Mouse (Mus musculus): Measurements from ENCODE around the gene Tuba1a. TPM values are rescaled to one million over a fixed set of nuclear protein-coding genes. Genes with fewer than 3 reads are reported as not detected.

Tuba1a gene
- 299 TPM for polyA plus RNA-seq (2014; fragmentation: Illumina TruSeq; extraction: RNeasy Lipid Tissue Mini Kit (QIAGEN cat#74804); ENCODE audit: low read depth, low replicate concordance)

GRCm38 (mm10) chr15:98953401-98954356 is at the start of gene Tuba1a, which contains the start of gene Gm49450:
Gene Tuba1a, minus strand, starts transcription at chr15:98953703.
Gene Gm49450, minus strand, starts transcription at chr15:98953551.

GRCm38 (mm10) chr15:98934217-98934839 is 19.2 kb downstream of the Tuba1a start, which contains the start of gene Tuba1b:
Gene Tuba1b, minus strand, starts transcription at chr15:98934565.

GRCm38 (mm10) chr15:98917538-98918498 is 35.7 kb downstream of the Tuba1a start, which contains the start of gene Lmbr1l:
Gene Lmbr1l, minus strand, starts transcription at chr15:98918231.

Other genes with a start within 250 kb of the Tuba1a start
- gene Ccdc65, start 245.5 kb downstream of the Tuba1a start, polyA plus RNA-seq (2014; fragmentation: Illumina TruSeq; extraction: RNeasy Lipid Tissue Mini Kit (QIAGEN cat#74804); ENCODE audit: low read depth, low replicate concordance), result 5.6 TPM
- 41.6 TPM for gene Fkbp11, start 225.5 kb downstream of the Tuba1a start, polyA plus RNA-seq (2014; fragmentation: Illumina TruSeq; extraction: RNeasy Lipid Tissue Mini Kit (QIAGEN cat#74804); ENCODE audit: low read depth, low replicate concordance)
- gene Arf3, start 190.5 kb downstream of the Tuba1a start, polyA plus RNA-seq (2014; fragmentation: Illumina TruSeq; extraction: RNeasy Lipid Tissue Mini Kit (QIAGEN cat#74804); ENCODE audit: low read depth, low replicate concordance), result 114 TPM
- 2.8 TPM for gene Wnt10b, start 175.6 kb downstream of the Tuba1a start, polyA plus RNA-seq (2014; fragmentation: Illumina TruSeq; extraction: RNeasy Lipid Tissue Mini Kit (QIAGEN cat#74804); ENCODE audit: low read depth, low replicate concordance)
- gene Wnt1, start 163.8 kb downstream of the Tuba1a start, polyA plus RNA-seq (2014; fragmentation: Illumina TruSeq; extraction: RNeasy Lipid Tissue Mini Kit (QIAGEN cat#74804); ENCODE audit: low read depth, low replicate concordance), result not detected
- not detected for gene Ddn, start 144.2 kb downstream of the Tuba1a start, polyA plus RNA-seq (2014; fragmentation: Illumina TruSeq; extraction: RNeasy Lipid Tissue Mini Kit (QIAGEN cat#74804); ENCODE audit: low read depth, low replicate concordance)
- gene Prkag1, start 122.2 kb downstream of the Tuba1a start, polyA plus RNA-seq (2014; fragmentation: Illumina TruSeq; extraction: RNeasy Lipid Tissue Mini Kit (QIAGEN cat#74804); ENCODE audit: low read depth, low replicate concordance), result 73.1 TPM
- 33.8 TPM for gene Kmt2d, start 82.5 kb downstream of the Tuba1a start, polyA plus RNA-seq (2014; fragmentation: Illumina TruSeq; extraction: RNeasy Lipid Tissue Mini Kit (QIAGEN cat#74804); ENCODE audit: low read depth, low replicate concordance)
- 4.4 TPM for gene Rhebl1, start 59.2 kb downstream of the Tuba1a start, polyA plus RNA-seq (2014; fragmentation: Illumina TruSeq; extraction: RNeasy Lipid Tissue Mini Kit (QIAGEN cat#74804); ENCODE audit: low read depth, low replicate concordance)
- 0.97 TPM for gene Dhh, start 55.2 kb downstream of the Tuba1a start, polyA plus RNA-seq (2014; fragmentation: Illumina TruSeq; extraction: RNeasy Lipid Tissue Mini Kit (QIAGEN cat#74804); ENCODE audit: low read depth, low replicate concordance)
- 22.8 TPM for gene Lmbr1l, start 35.5 kb downstream of the Tuba1a start, polyA plus RNA-seq (2014; fragmentation: Illumina TruSeq; extraction: RNeasy Lipid Tissue Mini Kit (QIAGEN cat#74804); ENCODE audit: low read depth, low replicate concordance)
- gene Tuba1b, start 19.1 kb downstream of the Tuba1a start, polyA plus RNA-seq (2014; fragmentation: Illumina TruSeq; extraction: RNeasy Lipid Tissue Mini Kit (QIAGEN cat#74804); ENCODE audit: low read depth, low replicate concordance), result 537 TPM
- gene Gm49450, start 152 bp downstream of the Tuba1a start, polyA plus RNA-seq (2014; fragmentation: Illumina TruSeq; extraction: RNeasy Lipid Tissue Mini Kit (QIAGEN cat#74804); ENCODE audit: low read depth, low replicate concordance), result not detected
- 81.1 TPM for gene Tuba1c, start 76.2 kb upstream of the Tuba1a start, polyA plus RNA-seq (2014; fragmentation: Illumina TruSeq; extraction: RNeasy Lipid Tissue Mini Kit (QIAGEN cat#74804); ENCODE audit: low read depth, low replicate concordance)
- 0.45 TPM for gene Prph, start 101.5 kb upstream of the Tuba1a start, polyA plus RNA-seq (2014; fragmentation: Illumina TruSeq; extraction: RNeasy Lipid Tissue Mini Kit (QIAGEN cat#74804); ENCODE audit: low read depth, low replicate concordance)
- 1.6 TPM for gene Troap, start 120.9 kb upstream of the Tuba1a start, polyA plus RNA-seq (2014; fragmentation: Illumina TruSeq; extraction: RNeasy Lipid Tissue Mini Kit (QIAGEN cat#74804); ENCODE audit: low read depth, low replicate concordance)
- gene C1ql4, start 134.1 kb upstream of the Tuba1a start, polyA plus RNA-seq (2014; fragmentation: Illumina TruSeq; extraction: RNeasy Lipid Tissue Mini Kit (QIAGEN cat#74804); ENCODE audit: low read depth, low replicate concordance), result 2.6 TPM
- gene Dnajc22, start 139.5 kb upstream of the Tuba1a start, polyA plus RNA-seq (2014; fragmentation: Illumina TruSeq; extraction: RNeasy Lipid Tissue Mini Kit (QIAGEN cat#74804); ENCODE audit: low read depth, low replicate concordance), result 6.5 TPM
- gene Spats2, start 172.2 kb upstream of the Tuba1a start, polyA plus RNA-seq (2014; fragmentation: Illumina TruSeq; extraction: RNeasy Lipid Tissue Mini Kit (QIAGEN cat#74804); ENCODE audit: low read depth, low replicate concordance), result 15.8 TPM